Mouse (Mus musculus): ENCODE data around the gene Etv2. TPM values are rescaled to one million over a fixed set of nuclear protein-coding genes. Genes with fewer than 3 reads are reported as not detected.

The Etv2 gene
- polyA plus RNA-seq, 1 experiment from 2014 or later, result 1.4 TPM

DNA sequence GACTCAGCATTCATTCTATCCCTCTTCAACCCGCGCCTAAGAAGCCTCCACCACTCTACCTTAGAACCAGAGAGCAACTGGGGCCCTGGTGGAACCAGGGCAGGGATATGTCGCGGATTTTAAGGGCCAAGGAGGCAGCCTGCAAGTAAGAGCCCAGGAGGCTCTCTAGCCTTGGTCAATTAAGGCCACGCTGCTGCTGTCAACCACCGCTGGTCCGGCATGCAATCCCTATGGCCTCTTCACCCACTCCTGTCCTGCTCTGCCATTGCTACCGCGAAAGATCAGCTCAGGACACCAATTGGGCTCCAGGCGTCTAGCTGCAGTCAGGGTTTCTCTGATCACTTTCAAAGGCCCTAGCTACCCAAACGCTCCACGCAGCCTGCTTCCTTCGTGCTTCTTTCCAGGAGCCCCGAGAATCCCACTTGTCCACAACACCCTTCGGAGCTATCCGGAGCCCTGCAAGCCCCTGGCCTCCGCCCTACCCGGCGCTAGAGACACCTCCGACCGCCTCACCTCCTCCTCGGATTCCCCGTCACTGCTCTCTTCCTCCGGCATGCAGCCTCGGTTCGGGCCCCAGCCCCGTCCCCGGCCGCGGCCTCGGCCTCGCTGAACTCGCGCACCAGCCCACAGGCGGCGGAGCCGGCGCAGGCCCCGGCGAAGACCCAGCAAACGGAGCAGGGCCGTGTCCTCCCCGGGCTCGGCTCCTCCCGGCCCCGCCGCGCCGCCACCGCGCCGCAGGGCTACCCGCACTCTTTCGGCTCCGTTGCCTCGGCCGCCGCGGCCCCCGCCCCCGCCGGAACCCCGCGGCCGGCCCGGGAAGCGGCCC is 47.6 kb downstream of the Etv2 start:
- 0 out of 2 replicates have a peak, but pooled peaks cover 4% of the 10 kb centered on the region for H3K27me3 ChIP-seq (replicated peaks)
- no peaks in the 10 kb centered on the region for H3K9me3 ChIP-seq (replicated peaks)
- peaks cover 41% of the 10 kb centered on the region for H3K36me3 ChIP-seq
- peak overlapping the region; percentile 89 for H3K27ac ChIP-seq (ENCODE audit: poor library complexity, severe bottlenecking)
- H3K4me2 ChIP-seq, result peak overlapping the region; percentile 93
- H3K4me1 ChIP-seq (replicated peaks), result peaks cover 16% of the 10 kb centered on the region
- peak; percentile 19 for ATAC-seq (ENCODE audit: insufficient number of reproducible peaks, low FRiP score)
- WGBS, result under 1% methylated on average over 57 of the region's 67 CpGs
- peak overlapping the region; percentile 82 for H3K4me3 ChIP-seq
- peak overlapping the region; percentile 92 for H3K9ac ChIP-seq

DNA sequence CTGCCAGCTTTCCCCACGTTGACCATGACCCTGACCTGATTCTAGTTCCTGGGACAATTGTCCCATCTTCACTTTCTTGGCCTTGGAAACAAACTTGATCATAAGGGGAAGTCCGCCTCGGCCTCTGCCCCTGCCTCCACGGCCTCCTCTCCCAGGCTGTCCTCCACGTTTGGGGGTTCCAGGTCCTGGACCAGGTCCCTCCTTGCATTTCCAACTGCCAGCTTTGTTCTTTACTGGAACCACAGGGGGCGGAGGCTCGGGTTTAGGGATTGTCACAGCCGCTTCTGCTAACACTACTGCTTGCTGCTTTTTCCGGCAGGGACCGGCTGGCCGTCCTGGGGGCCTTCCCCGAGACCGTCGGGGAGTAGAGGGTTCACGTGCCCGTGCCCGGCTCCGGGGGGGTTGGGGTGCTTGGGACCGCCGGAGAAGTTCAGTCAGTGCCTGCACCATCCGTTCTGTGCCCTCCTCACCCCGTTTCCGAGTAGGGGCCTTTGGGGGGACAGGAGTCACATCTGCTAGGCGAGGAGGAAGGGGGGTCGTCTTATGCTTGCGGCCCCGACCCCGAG is 49.1 kb downstream of the Etv2 start:
- H3K27me3 ChIP-seq (replicated peaks), result 0 out of 2 replicates have a peak, but pooled peaks cover 4% of the 10 kb centered on the region
- 92% methylated on average over 28 of the region's 28 CpGs for WGBS
- H3K4me2 ChIP-seq, result peak overlapping the region; percentile 93; the same call in 1 of the 2 replicates
- H3K9me3 ChIP-seq (replicated peaks), result no peaks in the 10 kb centered on the region
- peaks cover 16% of the 10 kb centered on the region for H3K4me1 ChIP-seq (replicated peaks)
- no peak overlapping the region for H3K27ac ChIP-seq (ENCODE audit: poor library complexity, severe bottlenecking)
- peak overlapping the region; percentile 82; the same call in 1 of the 2 replicates for H3K4me3 ChIP-seq
- no peak for ATAC-seq (ENCODE audit: insufficient number of reproducible peaks, low FRiP score)
- peak overlapping the region; percentile 92; the same call in 1 of the 2 replicates for H3K9ac ChIP-seq
- peaks cover 56% of the 10 kb centered on the region for H3K36me3 ChIP-seq

DNA sequence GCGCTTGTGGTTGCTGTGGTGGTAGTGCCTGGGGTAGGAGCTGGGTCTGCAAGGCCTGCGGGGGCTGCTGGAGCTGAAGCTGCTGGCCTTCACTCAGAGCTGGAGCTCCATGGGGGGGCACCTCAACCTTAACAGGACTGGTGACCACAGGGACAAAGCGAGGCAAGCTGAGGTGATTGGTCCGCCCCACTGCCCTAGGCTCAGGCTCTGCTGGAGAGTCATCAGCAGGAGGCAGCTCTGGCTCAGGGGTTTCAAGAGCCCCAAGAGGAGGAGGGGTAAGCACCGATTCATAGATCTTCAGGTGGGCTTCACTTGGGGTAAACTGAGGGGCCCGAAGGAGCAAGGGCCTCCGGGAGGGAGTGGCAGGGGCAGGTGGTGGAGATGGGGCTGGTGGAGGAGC is 50.5 kb downstream of the Etv2 start:
- Histone ChIP-seq H3K4me1 (replicated peaks) (peaks cover 16% of the 10 kb centered on the region), H3K27ac (ENCODE audit: poor library complexity, severe bottlenecking) (no peak overlapping the region), H3K27me3 (replicated peaks) (no peaks in the 10 kb centered on the region), H3K4me2 (no peak overlapping the region), H3K9ac (no peak overlapping the region), H3K9me3 (replicated peaks) (no peaks in the 10 kb centered on the region), H3K36me3 (peaks cover 68% of the 10 kb centered on the region), H3K4me3 (no peak overlapping the region)
- ATAC-seq (ENCODE audit: insufficient number of reproducible peaks, low FRiP score), result no peak
- 94% methylated on average over 7 of the region's 7 CpGs for WGBS

DNA sequence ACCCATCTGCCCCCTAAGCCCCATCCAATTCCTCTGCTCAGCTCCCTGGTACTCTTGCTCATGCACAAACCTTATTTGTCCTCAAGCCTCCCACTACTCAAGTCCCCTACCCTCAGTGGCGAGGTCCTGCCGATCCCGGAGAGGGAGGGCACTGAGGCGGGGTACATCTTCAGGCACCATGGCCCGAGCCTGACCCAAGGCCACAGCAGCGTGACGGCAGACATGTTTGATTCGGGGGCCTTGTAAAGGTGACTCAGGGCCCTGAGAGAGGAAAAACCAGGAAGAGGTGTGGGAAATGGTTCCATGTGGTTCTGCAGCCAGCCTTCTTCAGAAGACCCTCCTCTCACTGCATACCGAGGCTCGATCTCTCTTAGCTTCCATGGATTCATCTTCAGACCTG is 51.3 kb downstream of the Etv2 start:
- WGBS, result 96% methylated on average over 10 of the region's 10 CpGs
- H3K36me3 ChIP-seq, result peaks cover 76% of the 10 kb centered on the region

More for the DNA sequence above, 51.3 kb downstream of the Etv2 start:
- ATAC-seq (ENCODE audit: insufficient number of reproducible peaks, low FRiP score), result no peak
- Histone ChIP-seq H3K4me1 (replicated peaks) (peaks cover 10% of the 10 kb centered on the region), H3K9me3 (replicated peaks) (no peaks in the 10 kb centered on the region), H3K4me3 (no peak overlapping the region), H3K27ac (ENCODE audit: poor library complexity, severe bottlenecking) (no peak overlapping the region), H3K9ac (0 out of 2 replicates have a peak overlapping the region, but pooled peaks have one; percentile 2), H3K27me3 (replicated peaks) (no peaks in the 10 kb centered on the region), H3K4me2 (no peak overlapping the region)

Small RNA genes lying within 50 kb of the gene (microRNA-seq; reads per million reads assigned to microRNA genes)
- gene Mir3569, result not detected

Other genes starting within 250 kb of the Etv2 start
- gene Tyrobp, start 222.1 kb downstream of the Etv2 start, polyA plus RNA-seq (2016; fragmentation: Nextera tagmentation; extraction: Ambion mirVana), result 9.5 and 9.8 TPM in 2 replicates
- gene Hcst, start 216.0 kb downstream of the Etv2 start, polyA plus RNA-seq (2016; fragmentation: Nextera tagmentation; extraction: Ambion mirVana), result 1.1 TPM in 1 of 2 replicates, not detected in the other
- 0.95 and 1.3 TPM in 2 replicates for gene Nfkbid, start 214.1 kb downstream of the Etv2 start, polyA plus RNA-seq (2016; fragmentation: Nextera tagmentation; extraction: Ambion mirVana)
- 41.6 and 43.4 TPM in 2 replicates for gene Aplp1, start 190.3 kb downstream of the Etv2 start, polyA plus RNA-seq (2016; fragmentation: Nextera tagmentation; extraction: Ambion mirVana)
- gene Kirrel2, start 178.2 kb downstream of the Etv2 start, polyA plus RNA-seq (2016; fragmentation: Nextera tagmentation; extraction: Ambion mirVana), result 1.1 and 1.3 TPM in 2 replicates
- 0.06 and 0.23 TPM in 2 replicates for gene Nphs1, start 177.5 kb downstream of the Etv2 start, polyA plus RNA-seq (2016; fragmentation: Nextera tagmentation; extraction: Ambion mirVana)
- 1.00 TPM in 1 of 2 replicates, not detected in the other for gene Prodh2, start 142.2 kb downstream of the Etv2 start, polyA plus RNA-seq (2016; fragmentation: Nextera tagmentation; extraction: Ambion mirVana)
- gene Arhgap33, start 100.8 kb downstream of the Etv2 start, polyA plus RNA-seq (2016; fragmentation: Nextera tagmentation; extraction: Ambion mirVana), result 10.1 and 10.9 TPM in 2 replicates
- gene Hspb6, start 83.7 kb downstream of the Etv2 start, polyA plus RNA-seq (2016; fragmentation: Nextera tagmentation; extraction: Ambion mirVana), result 30.5 and 31.6 TPM in 2 replicates
- 9.3 and 12.7 TPM in 2 replicates for gene Proser3, start 83.6 kb downstream of the Etv2 start, polyA plus RNA-seq (2016; fragmentation: Nextera tagmentation; extraction: Ambion mirVana)
- 31.1 and 34.8 TPM in 2 replicates for gene Lin37, start 76.0 kb downstream of the Etv2 start, polyA plus RNA-seq (2016; fragmentation: Nextera tagmentation; extraction: Ambion mirVana)
- 82.4 and 88.8 TPM in 2 replicates for gene U2af1l4, start 72.6 kb downstream of the Etv2 start, polyA plus RNA-seq (2016; fragmentation: Nextera tagmentation; extraction: Ambion mirVana)
- 10.5 and 10.6 TPM in 2 replicates for gene Gm49396, start 72.5 kb downstream of the Etv2 start, polyA plus RNA-seq (2016; fragmentation: Nextera tagmentation; extraction: Ambion mirVana)
- 115 and 124 TPM in 2 replicates for gene Psenen, start 72.2 kb downstream of the Etv2 start, polyA plus RNA-seq (2016; fragmentation: Nextera tagmentation; extraction: Ambion mirVana)
- 2.7 and 3.7 TPM in 2 replicates for gene Igflr1, start 70.4 kb downstream of the Etv2 start, polyA plus RNA-seq (2016; fragmentation: Nextera tagmentation; extraction: Ambion mirVana)
- 4.9 and 5.1 TPM in 2 replicates for gene Kmt2b, start 47.1 kb downstream of the Etv2 start, polyA plus RNA-seq (2016; fragmentation: Nextera tagmentation; extraction: Ambion mirVana)
- gene Zbtb32, start 36.9 kb downstream of the Etv2 start, polyA plus RNA-seq (2016; fragmentation: Nextera tagmentation; extraction: Ambion mirVana), result 0.09 and 0.44 TPM in 2 replicates
- 0.44 and 2.5 TPM in 2 replicates for gene Upk1a, start 23.0 kb downstream of the Etv2 start, polyA plus RNA-seq (2016; fragmentation: Nextera tagmentation; extraction: Ambion mirVana)
- gene Cox6b1, start 9.7 kb downstream of the Etv2 start, polyA plus RNA-seq (2016; fragmentation: Nextera tagmentation; extraction: Ambion mirVana), result 1,789 and 1,831 TPM in 2 replicates
- 96.5 and 103 TPM in 2 replicates for gene Rbm42, start 14.5 kb upstream of the Etv2 start, polyA plus RNA-seq (2016; fragmentation: Nextera tagmentation; extraction: Ambion mirVana)
- 35.4 and 36.3 TPM in 2 replicates for gene Haus5, start 29.1 kb upstream of the Etv2 start, polyA plus RNA-seq (2016; fragmentation: Nextera tagmentation; extraction: Ambion mirVana)
- gene Pmis2, start 35.8 kb upstream of the Etv2 start, polyA plus RNA-seq (2016; fragmentation: Nextera tagmentation; extraction: Ambion mirVana), result not detected in 2 replicates
- 1.2 and 1.5 TPM in 2 replicates for gene 2200002J24Rik, start 63.1 kb upstream of the Etv2 start, polyA plus RNA-seq (2016; fragmentation: Nextera tagmentation; extraction: Ambion mirVana)
- gene Atp4a, start 76.4 kb upstream of the Etv2 start, polyA plus RNA-seq (2016; fragmentation: Nextera tagmentation; extraction: Ambion mirVana), result 0.78 and 0.98 TPM in 2 replicates
- gene Tmem147, start 93.7 kb upstream of the Etv2 start, polyA plus RNA-seq (2016; fragmentation: Nextera tagmentation; extraction: Ambion mirVana), result 158 and 165 TPM in 2 replicates
- not detected in 2 replicates for gene Gapdhs, start 107.8 kb upstream of the Etv2 start, polyA plus RNA-seq (2016; fragmentation: Nextera tagmentation; extraction: Ambion mirVana)
- 0.58 and 0.72 TPM in 2 replicates for gene Sbsn, start 115.6 kb upstream of the Etv2 start, polyA plus RNA-seq (2016; fragmentation: Nextera tagmentation; extraction: Ambion mirVana)
- 1.1 TPM in 2 replicates for gene Dmkn, start 127.9 kb upstream of the Etv2 start, polyA plus RNA-seq (2016; fragmentation: Nextera tagmentation; extraction: Ambion mirVana)
- gene Krtdap, start 152.0 kb upstream of the Etv2 start, polyA plus RNA-seq (2016; fragmentation: Nextera tagmentation; extraction: Ambion mirVana), result not detected in 2 replicates
- not detected in 2 replicates for gene Ffar2, start 187.9 kb upstream of the Etv2 start, polyA plus RNA-seq (2016; fragmentation: Nextera tagmentation; extraction: Ambion mirVana)
- not detected in 2 replicates for gene Ffar3, start 220.3 kb upstream of the Etv2 start, polyA plus RNA-seq (2016; fragmentation: Nextera tagmentation; extraction: Ambion mirVana)
- not detected in 2 replicates for gene Ffar1, start 225.7 kb upstream of the Etv2 start, polyA plus RNA-seq (2016; fragmentation: Nextera tagmentation; extraction: Ambion mirVana)
- not detected in 2 replicates for gene Cd22, start 244.5 kb upstream of the Etv2 start, polyA plus RNA-seq (2016; fragmentation: Nextera tagmentation; extraction: Ambion mirVana)